Mouse (Mus musculus) c-Kit-positive CD71-negative TER-119-negative erythroid progenitor cells, embryonic 14.5 days (primary cell): ENCODE results near the gene Cabp4.
"Not testable (repeated sequence)": the region's sequence is repeated elsewhere in the genome, so short reads cannot be mapped to it uniquely, and the experiment has no call there.

ENCODE experiments used
- DNase-seq: peaks from one replicate; pipeline ENCODE4 v3.0.0-alpha.2; 2013; ENCODE audit warnings: low read depth

Cabp4 gene

GRCm38 (mm10) chr19:4146366-4147021 lies 2.7 kb upstream of the Cabp4 start:
- no peak for DNase-seq

- no peak for DNase-seq
Observed at GRCm38 (mm10) chr19:4145936-4146335, 2.1 kb upstream of the Cabp4 start.

DNA sequence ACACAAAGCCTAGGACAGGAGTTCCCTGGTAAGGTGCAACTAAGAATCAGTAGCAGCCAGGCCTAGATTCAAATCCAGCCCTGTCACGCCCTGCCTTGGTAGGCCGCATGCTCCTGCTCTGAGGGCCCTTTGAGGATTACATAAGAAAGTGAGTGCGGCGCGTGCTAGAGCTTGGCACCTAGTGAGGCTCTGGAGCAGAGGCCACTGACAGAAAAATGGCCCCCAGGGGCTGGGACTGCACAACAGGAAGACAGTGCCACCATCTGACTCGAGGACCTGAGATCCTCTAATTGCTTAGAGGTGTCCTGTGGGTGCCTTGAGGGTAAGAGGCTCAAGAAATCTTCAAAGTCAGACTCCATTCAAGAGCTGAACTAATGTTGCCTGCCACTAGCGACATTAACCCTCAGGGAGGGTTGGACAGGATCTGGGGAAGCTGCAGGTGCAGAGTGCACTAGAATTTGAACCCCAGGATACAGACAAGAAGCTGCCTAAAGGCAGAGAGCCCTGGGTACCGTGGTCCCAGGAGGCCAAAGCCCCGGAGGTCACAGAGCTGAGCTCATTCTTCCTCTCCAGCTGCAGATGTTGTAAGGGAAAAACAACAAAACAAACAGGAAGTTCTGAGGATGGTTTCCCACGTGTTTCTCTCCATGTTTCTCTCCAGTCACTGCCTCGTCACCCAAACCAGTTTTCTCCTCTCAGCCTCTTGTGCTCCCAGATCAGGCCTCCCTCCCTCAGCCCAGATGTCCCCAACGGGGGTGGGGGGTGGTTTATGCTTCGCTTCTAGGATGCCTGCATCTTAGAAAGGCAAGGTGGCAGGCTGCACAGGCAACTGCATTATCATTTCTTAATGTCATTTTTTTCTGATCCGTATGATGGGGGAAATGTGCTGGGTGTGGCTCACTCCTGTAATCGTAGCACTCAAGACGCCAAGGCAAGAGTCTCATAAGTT lies 991 bp upstream of the Cabp4 start:
- no peak for DNase-seq

- DNase-seq, result no peak
Observed at GRCm38 (mm10) chr19:4142416-4143173, 1.2 kb downstream of the Cabp4 start.

GRCm38 (mm10) chr19:4140147-4140546 lies 3.7 kb downstream of the Cabp4 start:
- DNase-seq, result no peak

GRCm38 (mm10) chr19:4139446-4139845 lies 4.4 kb downstream of the Cabp4 start, which contains the start of gene Gpr152:
Gene Gpr152 (plus strand): TSS chr19:4139787.
- DNase-seq, result no peak

DNA sequence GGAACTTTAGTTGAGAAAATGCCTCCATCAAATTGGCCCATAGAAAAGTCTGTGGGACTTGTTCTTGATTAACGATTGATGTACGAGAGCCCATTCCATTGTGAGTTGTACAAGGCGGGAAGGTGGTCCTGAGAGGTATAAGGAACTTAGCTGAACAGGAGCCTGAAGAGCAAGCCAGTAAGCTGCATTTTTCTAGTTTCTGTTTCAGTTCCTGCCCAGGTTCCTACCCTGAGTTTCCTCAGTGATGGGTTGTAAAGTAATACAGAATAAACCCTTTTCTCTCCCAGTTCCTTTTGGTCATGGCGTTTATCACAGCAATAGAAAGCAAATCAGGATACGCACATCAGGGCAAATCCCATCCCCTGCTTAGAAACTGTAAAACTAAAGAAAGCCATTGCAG lies 5.9 kb downstream of the Cabp4 start:
- no peak for DNase-seq

GRCm38 (mm10) chr19:4136463-4136862 lies 7.4 kb downstream of the Cabp4 start:
- DNase-seq, result no peak

DNA sequence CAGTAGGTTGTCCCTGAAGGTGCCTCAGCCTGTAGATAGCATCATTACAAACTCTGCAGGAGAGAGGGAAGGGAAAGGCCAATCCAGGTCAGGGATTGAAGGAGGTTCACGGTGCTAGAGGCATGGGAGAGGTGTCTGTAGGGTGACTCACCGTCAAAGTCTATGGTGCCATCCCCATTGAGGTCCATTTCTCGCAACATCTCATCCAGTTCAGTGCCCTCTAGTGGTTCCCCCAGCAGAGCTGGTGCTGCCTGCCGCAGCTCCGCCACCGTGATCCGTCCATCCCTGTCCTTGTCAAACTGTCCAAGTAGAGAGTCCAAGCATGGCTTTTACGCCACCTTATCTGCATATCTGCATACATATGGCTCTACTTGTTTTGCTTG lies 7.9 kb downstream of the Cabp4 start:
- DNase-seq, result not testable (repeated sequence)

GRCm38 (mm10) chr19:4135229-4135962 lies 8.4 kb downstream of the Cabp4 start:
- not testable (repeated sequence) for DNase-seq

GRCm38 (mm10) chr19:4134354-4134753 lies 9.5 kb downstream of the Cabp4 start:
- no peak for DNase-seq

- DNase-seq, result no peak
Observed at GRCm38 (mm10) chr19:4131768-4132167, 12.1 kb downstream of the Cabp4 start.

DNA sequence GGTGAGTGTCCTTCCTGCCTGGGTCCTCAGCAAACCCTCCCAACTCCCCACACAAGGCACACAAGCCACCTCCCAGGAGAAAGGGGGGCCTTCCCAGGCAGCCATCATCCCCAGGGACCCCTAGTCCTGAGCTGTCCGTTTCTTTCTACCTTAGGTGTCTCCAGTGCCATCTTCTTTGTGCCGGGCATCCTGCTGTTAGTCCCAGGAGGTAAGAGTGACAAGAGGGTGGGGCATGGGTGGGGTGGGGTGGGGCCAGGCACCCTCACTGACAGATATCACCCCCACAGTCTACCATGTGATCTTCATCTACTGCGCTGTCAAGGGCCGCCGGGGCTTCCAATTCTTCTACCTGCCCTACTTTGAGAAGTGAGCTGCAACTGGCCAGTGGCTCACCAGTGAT lies 12.8 kb downstream of the Cabp4 start:
- no peak for DNase-seq

GRCm38 (mm10) chr19:4130106-4130505 lies 13.7 kb downstream of the Cabp4 start:
- no peak for DNase-seq

- DNase-seq, result no peak
Observed at GRCm38 (mm10) chr19:4129462-4129861, 14.4 kb downstream of the Cabp4 start.

DNA sequence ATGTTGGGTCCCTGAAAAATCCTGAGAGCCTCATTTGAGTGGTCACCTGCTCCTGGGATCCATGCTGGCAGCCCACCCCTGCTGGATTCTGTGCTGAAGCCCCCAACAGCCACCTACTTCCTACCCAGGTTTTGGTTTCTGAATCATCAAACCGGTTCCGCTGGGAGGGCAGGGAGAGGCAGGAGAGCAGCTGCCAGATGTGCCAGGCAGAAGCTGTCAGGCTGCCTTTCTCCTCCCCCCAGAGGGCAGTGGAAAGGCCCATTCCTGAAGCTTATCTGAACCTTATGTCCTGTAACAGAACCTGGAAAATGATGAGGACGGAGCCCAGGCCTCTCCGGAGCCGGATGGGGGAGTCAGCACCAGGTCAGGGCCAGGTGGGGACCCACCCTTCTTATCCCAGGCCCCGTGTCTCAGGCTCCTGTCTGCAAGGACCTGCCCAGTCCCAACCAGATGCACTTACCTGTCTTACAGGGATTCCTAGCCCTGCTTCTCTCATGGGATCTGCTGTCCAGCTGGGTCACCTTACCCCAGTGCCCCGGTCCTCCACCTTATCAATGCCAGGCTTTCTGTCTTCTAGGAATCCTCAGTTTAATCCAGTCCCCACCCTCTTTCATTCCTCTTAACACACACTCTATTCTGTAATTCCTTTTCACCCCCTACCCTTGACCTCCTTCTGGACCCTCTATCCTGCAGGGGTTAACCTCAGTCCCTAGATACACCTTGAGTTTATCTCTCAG lies 16.9 kb downstream of the Cabp4 start:
- DNase-seq, result no peak

- DNase-seq, result peak; percentile 93
Observed at GRCm38 (mm10) chr19:4125741-4126696, 17.8 kb downstream of the Cabp4 start, which contains the start of gene Aip. Gene Aip (minus strand): TSS chr19:4125858.

DNA sequence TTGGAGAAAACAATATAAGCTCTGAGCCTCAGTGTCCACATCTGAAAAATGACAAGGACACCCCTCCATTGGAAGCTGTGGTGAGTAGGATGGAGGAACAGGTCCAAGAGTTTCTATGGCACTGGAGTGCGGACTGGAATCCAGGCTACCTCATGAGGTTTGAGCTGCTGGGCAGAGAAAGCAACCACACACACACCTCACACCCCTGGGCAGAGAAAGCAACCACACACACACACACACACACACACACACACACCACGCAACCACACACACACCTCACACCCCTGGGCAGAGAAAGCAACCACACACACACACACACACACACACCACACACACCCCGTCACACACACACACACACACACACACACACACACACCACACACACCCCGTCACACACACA lies 18.6 kb downstream of the Cabp4 start:
- DNase-seq, result not testable (repeated sequence)

DNA sequence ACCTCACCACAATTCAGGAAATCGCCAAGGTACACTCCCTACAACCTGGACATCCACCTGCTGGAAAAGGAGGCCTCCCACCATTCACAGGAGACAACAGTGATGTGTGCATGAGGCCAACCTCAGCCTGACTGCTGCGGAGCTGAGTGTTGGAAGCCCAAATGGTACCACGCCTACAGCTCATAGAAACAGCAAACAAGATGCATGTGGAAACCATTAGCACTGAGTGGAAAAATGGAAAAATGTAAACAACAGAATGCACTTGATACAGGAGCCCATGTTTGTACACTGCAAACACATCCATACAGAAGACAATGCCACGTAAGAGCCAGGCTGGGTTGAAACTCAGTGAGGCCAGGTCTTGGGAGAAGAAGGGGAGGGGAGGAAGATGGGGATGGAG lies 19.4 kb downstream of the Cabp4 start:
- no peak for DNase-seq
